Mouse (Mus musculus) heart, adult 2 months (tissue): Measurements from ENCODE around the gene Rps3. TPM values are rescaled to one million over a fixed set of nuclear protein-coding genes. Genes with fewer than 3 reads are reported as not detected.

Source experiments
- DNase-seq, 2 experiments: peaks; one replicate each; pipeline ENCODE4 v3.0.0; 2021
- H3K27ac ChIP-seq: fragments of 200-600 bp; 2 replicates; pipeline ENCODE4 v1.8.1; 2022
- H3K27me3 ChIP-seq: fragments of 200-500 bp; 2 replicates; pipeline ENCODE4 v1.6.1; 2012; ENCODE audit warnings: mild to moderate bottlenecking, low read length, inconsistent platforms, mixed read lengths; ENCODE audit not compliant: control insufficient read depth, insufficient read depth
- H3K36me3 ChIP-seq: fragments of 200-500 bp; 2 replicates; pipeline ENCODE4 v1.6.1; 2012; ENCODE audit warnings: low read length, inconsistent platforms; ENCODE audit not compliant: control insufficient read depth, insufficient read depth
- H3K4me1 ChIP-seq: fragments of 200-500 bp; 2 replicates; pipeline ENCODE4 v1.6.1; 2011; ENCODE audit warnings: low read length; ENCODE audit not compliant: control insufficient read depth, insufficient read depth
- H3K4me3 ChIP-seq: fragments of 200-600 bp; 2 replicates; pipeline ENCODE4 v1.8.1; 2022
- H3K79me2 ChIP-seq: fragments of 200-500 bp; replicated peaks from 2 replicates; pipeline ENCODE4 v1.6.1; 2012; ENCODE audit warnings: mild to moderate bottlenecking, inconsistent platforms, low read length, moderate library complexity, mixed read lengths; ENCODE audit not compliant: control insufficient read depth, insufficient read depth
- H3K9ac ChIP-seq: fragments of 200-500 bp; 2 replicates; pipeline ENCODE4 v1.6.1; 2012; ENCODE audit warnings: low read depth, mild to moderate bottlenecking, control low read depth, inconsistent platforms, low read length, mixed read lengths
- CTCF ChIP-seq: fragments of 200-600 bp; IDR thresholded peaks from 2 replicates; pipeline ENCODE4 v1.8.1; 2022; ENCODE audit warnings: antibody characterized with exemption, mild to moderate bottlenecking, moderate library complexity
- EP300 ChIP-seq: fragments of 200-500 bp; IDR thresholded peaks from 2 replicates; pipeline ENCODE4 v1.6.1; 2011; ENCODE audit warnings: low read depth, low read length, control low read depth; ENCODE audit not compliant: insufficient read depth
- POLR2A ChIP-seq: fragments of 200-500 bp; IDR thresholded peaks from 2 replicates; pipeline ENCODE4 v1.6.1; 2011; ENCODE audit warnings: mild to moderate bottlenecking, low read depth, low read length, control low read depth; ENCODE audit not compliant: insufficient read depth
- WGBS: fragments of 180-500 bp; shearing (Covaris S2); methylation state at CpG from one replicate; pipeline ENCODE4 v1.1.7; 2018; 5-methylcytosine and 5-hydroxymethylcytosine counted together
- intact Hi-C: fragments of 180-260 bp; cut with DNase I; formaldehyde crosslinking; loops from one replicate; pipeline ENCODE4 v1.15.1; 2025
- polyA plus RNA-seq: library from polyadenylated mRNA; depleted of rRNA; stranded (reverse); fragments of >200 nt; gene quantifications from 2 replicates; pipeline ENCODE4 v1.2.3, GENCODE M21; 2012
- total RNA-seq, 2 experiments: library from RNA; stranded (reverse); gene quantifications; 2 replicates each; pipeline ENCODE4 v1.2.3; 2021

Rps3 gene
- total and polyA plus RNA-seq, 3 experiments: 196 to 361 (median 316) TPM

DNA sequence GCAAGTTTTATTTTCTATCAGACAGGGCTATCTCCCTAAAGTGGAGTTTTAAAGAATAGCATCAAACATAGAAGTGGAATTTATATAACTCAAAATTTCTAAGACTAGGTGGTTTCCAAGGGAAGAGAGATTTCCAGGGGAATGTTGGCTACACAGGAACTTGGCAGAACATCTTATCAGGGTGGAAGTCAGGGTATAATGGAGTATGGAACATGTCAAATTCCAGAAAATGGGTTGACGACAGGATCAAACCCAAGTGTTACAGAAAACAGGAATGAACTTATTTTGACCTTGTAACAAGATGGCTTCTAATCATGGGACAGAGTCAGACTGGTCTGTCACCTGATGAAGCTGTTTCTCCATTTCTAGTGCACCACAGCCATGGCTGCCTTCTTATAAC lies 1.1 kb upstream of the Rps3 start:
- Histone ChIP-seq H3K79me2 (peaks cover 2% of the 10 kb centered on the region; the same call in 1 of the 2 replicates), H3K36me3 (peaks cover 11% of the 10 kb centered on the region), H3K4me1 (no peaks in the 10 kb centered on the region; the same call in none of the 2 replicates), H3K27ac (no peak overlapping the region), H3K27me3 (no peaks in the 10 kb centered on the region), H3K4me3 (no peak overlapping the region), H3K9ac (no peak overlapping the region)
- intact Hi-C loops: loop anchor here (5.0 kb wide), 2 partner anchors 373 to 888 kb away; partner anchors contain the start of genes C2cd3, Ppme1 and Xrra1
- 22% methylated on average over 1 of the region's 1 CpGs for WGBS
- DNase-seq: no peak
- no peak for TF ChIP-seq CTCF
- no peak for TF ChIP-seq EP300
- no peak for TF ChIP-seq POLR2A

DNA sequence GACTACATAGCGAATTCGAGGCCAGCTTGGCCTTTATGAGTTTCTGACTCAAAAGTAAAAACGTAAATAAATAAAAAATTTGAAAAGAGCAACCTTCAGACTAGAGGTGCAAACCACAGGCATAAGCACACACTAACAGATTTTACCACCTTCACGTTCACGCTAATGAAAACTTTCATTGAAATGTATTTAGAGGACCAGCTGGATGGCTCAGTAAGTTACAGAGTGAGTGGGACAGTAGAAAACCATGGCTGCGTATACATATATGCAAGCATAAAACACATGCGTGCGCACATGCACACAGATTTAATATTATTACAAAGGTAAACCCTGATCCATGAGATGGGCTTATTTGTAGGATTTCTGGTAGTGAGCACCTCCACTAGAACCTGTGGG lies 384 bp upstream of the Rps3 start:
- H3K79me2 ChIP-seq: peaks cover 2% of the 10 kb centered on the region; the same call in 1 of the 2 replicates
- peak overlapping the region; percentile 53 for H3K27ac ChIP-seq
- TF ChIP-seq EP300 (no peak), CTCF (no peak), POLR2A (no peak)
- no peaks in the 10 kb centered on the region for H3K27me3 ChIP-seq
- peak overlapping the region; percentile 35 for H3K4me3 ChIP-seq
- 0 out of 2 replicates have a peak overlapping the region, but pooled peaks have one; percentile 26 for H3K9ac ChIP-seq
- no peaks in the 10 kb centered on the region; the same call in none of the 2 replicates for H3K4me1 ChIP-seq
- no peak for DNase-seq
- intact Hi-C loops: loop anchor here (5.0 kb wide), 2 partner anchors 373 to 888 kb away; partner anchors contain the start of genes C2cd3, Ppme1 and Xrra1
- WGBS: 44% methylated on average over 8 of the region's 8 CpGs
- H3K36me3 ChIP-seq: peaks cover 11% of the 10 kb centered on the region

DNA sequence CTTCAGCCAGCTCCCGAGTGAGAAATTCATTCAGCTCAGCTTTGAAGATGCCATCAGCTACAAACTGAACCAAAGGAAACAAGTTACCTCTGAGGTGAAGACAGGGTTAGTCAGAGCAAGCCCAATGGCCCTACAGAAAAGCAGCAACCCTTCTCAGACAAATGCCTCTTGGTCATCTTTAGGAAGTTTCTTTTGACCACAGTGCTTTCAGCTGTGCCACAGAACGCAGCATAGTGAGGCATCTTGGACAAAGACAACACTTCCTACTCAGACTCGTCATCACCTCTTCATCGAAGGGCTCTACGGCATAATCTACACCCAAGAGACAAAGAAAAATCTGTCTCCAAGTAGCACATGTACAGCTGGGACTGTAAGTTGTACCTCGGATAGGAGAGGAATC lies 901 bp downstream of the Rps3 start:
- Histone ChIP-seq H3K4me1 (no peaks in the 10 kb centered on the region; the same call in none of the 2 replicates), H3K4me3 (peak overlapping the region; percentile 73), H3K36me3 (peaks cover 15% of the 10 kb centered on the region), H3K9ac (peak overlapping the region; percentile 71), H3K79me2 (peaks cover 2% of the 10 kb centered on the region; the same call in 1 of the 2 replicates), H3K27me3 (no peaks in the 10 kb centered on the region), H3K27ac (peak overlapping the region; percentile 83)
- DNase-seq: no peak
- TF ChIP-seq POLR2A (no peak), CTCF (no peak), EP300 (no peak)
- intact Hi-C loops: loop anchor here (5.0 kb wide), 2 partner anchors 375 to 890 kb away; partner anchors contain the start of genes C2cd3, Ppme1 and Xrra1
- 2% methylated on average over 6 of the region's 6 CpGs for WGBS

DNA sequence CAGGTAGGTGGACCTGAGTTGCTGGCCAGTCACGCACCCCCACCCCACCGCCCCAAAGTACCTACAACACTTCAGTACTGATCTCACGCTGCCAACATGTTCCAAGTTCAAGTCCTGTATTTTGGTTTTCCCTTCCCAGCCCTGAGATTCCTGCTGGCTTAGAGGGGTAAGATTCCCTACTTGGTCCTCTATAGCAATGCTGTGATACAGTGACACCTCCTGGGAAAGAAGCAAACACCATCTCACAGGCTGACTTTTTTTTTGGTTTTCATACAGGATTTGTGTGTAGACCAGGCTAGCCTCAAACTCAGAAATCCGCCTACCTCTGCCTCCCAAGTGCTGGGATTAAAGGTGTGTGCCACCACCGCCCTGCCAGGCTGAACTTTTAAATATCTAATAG lies 6.3 kb downstream of the Rps3 start:
- H3K36me3 ChIP-seq: peaks cover 12% of the 10 kb centered on the region
- WGBS: 89% methylated on average over 5 of the region's 5 CpGs
- no peaks in the 10 kb centered on the region for H3K27me3 ChIP-seq
- H3K9ac ChIP-seq: no peak overlapping the region
- no peak overlapping the region for H3K4me3 ChIP-seq
- H3K4me1 ChIP-seq: no peaks in the 10 kb centered on the region; the same call in none of the 2 replicates
- H3K79me2 ChIP-seq: peaks cover 2% of the 10 kb centered on the region; the same call in 1 of the 2 replicates
- DNase-seq: no peak
- TF ChIP-seq EP300: no peak
- H3K27ac ChIP-seq: no peak overlapping the region
- intact Hi-C loops: no loop called here

DNA sequence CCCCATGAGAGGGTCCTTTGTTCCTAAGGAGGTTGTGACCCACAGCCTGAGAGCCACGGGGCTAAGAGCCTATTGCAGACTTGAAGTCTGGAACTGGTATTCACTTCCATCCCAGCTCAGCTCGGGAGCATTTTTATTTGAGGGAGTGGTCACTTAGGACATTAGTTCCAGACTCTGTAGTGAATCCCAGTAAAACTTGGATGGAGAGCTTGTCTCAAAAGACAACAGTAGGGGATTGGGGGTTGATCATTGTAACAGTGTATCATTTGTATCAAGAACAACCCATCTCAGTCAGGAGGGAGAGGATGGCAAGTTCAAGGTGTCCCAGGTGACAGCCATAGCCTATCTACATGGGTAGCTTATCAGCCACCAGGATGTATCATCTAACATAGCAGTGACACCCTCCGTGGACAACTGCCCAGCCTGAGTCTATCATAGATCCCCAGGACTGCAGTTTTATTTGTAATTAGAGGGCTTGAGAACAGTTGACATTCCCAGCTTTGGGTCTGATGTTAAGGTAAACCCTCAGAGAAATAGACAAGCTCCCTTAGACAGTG lies 6.9 kb downstream of the Rps3 start:
- Histone ChIP-seq H3K9ac (no peak overlapping the region), H3K27me3 (no peaks in the 10 kb centered on the region), H3K36me3 (peaks cover 9% of the 10 kb centered on the region), H3K4me3 (no peak overlapping the region), H3K27ac (no peak overlapping the region), H3K79me2 (peaks cover 1% of the 10 kb centered on the region; the same call in 1 of the 2 replicates), H3K4me1 (no peaks in the 10 kb centered on the region; the same call in 1 of the 2 replicates)
- no peak for TF ChIP-seq EP300
- 0 out of 2 replicates have a peak, but pooled peaks have one; percentile 6 for TF ChIP-seq POLR2A
- intact Hi-C loops: no loop called here
- DNase-seq: no peak
- 24% methylated on average over 3 of the region's 3 CpGs for WGBS

DNA sequence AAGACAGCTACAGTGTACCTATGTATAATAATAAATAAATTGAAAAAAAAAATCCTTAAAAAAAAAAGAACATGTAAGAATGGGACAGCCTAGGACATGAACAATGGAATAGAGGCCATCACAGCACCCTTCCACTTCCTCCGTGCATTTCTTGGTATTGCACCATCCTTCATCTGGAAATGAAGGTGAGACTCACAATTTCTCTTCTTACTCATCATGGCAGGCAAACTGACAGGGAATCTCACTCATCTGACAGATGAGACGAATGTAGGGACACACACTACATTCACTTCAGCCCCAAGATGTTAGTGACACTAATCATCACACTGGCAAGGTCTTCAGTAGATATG lies 8.0 kb downstream of the Rps3 start:
- WGBS: 86% methylated on average over 2 of the region's 2 CpGs
- no peak for DNase-seq
- no peak overlapping the region for H3K27ac ChIP-seq
- H3K9ac ChIP-seq: no peak overlapping the region
- peaks cover 6% of the 10 kb centered on the region; the same call in 1 of the 2 replicates for H3K36me3 ChIP-seq
- intact Hi-C loops: no loop called here
- H3K27me3 ChIP-seq: no peaks in the 10 kb centered on the region
- TF ChIP-seq EP300 (no peak), CTCF (no peak)
- H3K79me2 ChIP-seq: peaks cover 1% of the 10 kb centered on the region; the same call in 1 of the 2 replicates
- H3K4me1 ChIP-seq: no peaks in the 10 kb centered on the region; the same call in 1 of the 2 replicates
- H3K4me3 ChIP-seq: no peak overlapping the region
